Mouse (Mus musculus) common myeloid progenitor, adult 5-6 weeks (primary cell): ENCODE measurements around the gene Tpp1. TPM values are rescaled to one million over a fixed set of nuclear protein-coding genes. Genes with fewer than 3 reads are reported as not detected.

Source experiments
- ATAC-seq: replicated peaks from 2 replicates; pipeline ENCODE4 v1.8.0; 2016; ENCODE audit warnings: low read depth, mild to moderate bottlenecking, moderate TSS enrichment, inconsistent platforms; ENCODE audit not compliant: poor library complexity, severe bottlenecking
- total RNA-seq: library from RNA; stranded (forward); fragments of 200-1000, 187-1606 nt; gene quantifications from 2 replicates; pipeline ENCODE4 v1.2.3, GENCODE M21; 2017

Gene Tpp1
- total RNA-seq, 1 experiment from 2014 or later = 25.7 TPM

DNA sequence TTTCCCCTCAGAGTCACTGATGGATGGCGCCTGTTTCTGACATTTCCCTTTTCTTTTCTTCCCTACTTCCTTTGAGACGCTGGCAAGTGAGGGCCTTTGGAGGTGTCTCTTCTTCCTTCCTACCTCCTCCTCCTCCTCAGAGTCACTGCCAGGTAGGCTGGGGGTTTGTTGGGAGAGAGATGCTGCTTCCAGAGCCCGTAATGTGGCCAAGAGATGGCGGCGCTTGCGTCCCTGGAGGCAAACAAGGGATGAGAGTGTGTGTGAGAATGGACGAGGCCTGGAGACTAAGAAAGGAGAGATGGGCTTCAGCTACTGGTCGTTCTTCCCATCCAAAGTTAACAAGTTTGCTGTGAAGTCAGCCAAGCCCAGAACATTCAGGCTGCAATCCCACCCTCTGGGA lies 17.2 kb downstream of the Tpp1 start:
- no peak for ATAC-seq

DNA sequence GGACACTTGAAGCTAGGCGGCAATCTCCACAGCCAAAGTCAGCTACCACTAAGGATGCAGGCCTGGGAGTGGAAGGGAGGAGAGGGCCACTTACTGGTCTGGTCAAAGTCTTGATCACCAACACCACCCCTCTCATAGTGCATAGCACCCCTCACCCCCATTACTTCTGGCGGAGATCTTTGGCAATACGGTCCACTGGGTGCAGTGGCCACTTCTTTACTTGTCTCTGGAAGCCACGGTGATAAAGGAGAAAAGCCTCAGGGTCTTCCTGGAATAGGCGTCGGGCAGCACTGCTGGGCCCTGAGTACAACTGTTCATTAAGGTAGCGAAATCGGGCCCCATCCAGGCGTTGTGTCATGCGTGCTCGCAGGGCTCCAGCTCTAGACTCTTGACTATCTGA lies 18.2 kb downstream of the Tpp1 start:
- no peak for ATAC-seq

DNA sequence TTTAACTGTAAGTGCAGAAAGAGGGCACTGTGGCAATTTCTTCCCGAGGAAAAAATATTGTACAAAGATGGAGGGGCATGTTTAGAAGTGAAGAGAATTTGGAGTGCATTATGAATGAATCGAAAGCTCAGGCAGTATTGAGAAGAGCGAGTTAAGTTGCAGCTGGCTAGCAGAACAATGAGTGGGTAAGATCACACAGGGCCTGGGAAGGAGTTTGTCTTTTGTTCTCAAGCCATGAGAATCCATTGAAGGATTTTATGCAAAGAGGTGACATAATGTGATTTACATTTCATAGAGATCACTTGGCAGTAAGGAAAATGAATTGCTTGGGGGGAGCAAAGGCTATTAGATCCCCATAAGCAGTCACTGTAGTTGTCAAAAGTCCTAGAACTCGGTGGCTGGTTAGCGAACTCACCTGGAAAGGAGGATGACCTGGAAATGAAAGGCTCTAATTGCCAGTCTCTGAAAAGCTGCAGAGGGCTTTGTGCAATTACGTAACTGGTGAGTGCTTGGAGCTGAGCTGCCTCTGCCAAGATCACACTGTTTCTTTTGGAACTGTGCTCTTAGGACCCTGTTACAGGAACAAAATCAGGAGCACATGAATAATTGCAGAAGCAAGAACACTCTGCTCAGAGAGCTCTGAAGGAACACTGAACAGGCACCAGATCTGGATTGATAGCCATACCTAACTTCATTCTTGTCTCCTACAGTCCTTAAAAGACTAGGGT lies 23.2 kb downstream of the Tpp1 start:
- no peak for ATAC-seq

DNA sequence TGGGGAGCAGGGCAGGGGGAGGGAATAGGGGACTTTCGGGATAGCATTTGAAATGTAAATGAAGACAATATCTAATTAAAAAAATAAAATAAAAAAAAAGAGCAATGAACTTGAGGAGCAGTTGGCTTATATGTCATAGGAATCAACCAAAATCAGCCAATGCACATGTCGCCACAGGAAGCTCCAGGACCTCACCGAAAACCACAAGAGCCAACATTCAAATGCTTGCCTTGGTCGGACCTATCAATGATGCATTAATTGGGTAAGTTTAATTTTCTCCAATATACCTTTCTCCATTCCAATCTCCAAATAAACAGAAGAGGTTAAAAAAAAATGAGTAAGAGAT lies 25.1 kb downstream of the Tpp1 start:
- ATAC-seq = no peak

DNA sequence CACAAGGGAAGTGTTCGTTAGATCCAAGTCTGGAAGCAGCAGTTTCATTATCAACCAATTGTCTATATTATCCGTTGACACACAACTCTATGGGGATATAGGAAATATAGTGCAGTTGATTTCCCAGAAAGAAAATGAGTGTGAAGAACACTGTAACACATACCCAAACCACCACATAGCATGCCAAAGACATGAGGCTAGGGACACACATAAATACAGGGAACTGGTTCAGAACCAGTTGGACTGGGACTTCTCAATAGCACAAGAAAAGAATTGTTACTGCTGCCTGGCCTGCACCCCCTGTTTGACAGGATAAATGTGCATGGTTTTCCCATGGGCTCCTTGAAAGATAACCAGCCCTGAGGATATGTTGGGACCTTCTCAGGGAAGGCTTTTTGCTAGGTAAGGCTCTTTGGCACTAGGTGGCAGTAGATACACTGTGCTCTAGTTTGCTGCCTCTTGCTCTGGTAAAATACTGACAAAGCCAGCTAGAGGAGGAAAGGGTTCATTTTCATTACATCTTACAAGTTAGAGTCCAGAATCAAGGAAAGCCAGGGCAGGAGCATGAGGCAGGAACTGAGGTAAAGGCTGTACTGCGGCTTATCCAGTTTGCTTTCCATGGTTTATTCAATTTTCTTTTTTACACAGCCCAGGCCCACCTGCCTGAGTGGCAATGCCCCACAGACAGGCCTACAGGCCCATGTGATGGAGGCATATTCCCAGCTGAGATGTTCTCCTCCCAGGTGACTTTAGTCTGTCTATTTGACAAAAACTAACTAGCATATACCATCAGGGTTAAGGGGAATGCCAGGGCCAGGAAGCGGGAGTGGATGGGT lies 25.7 kb downstream of the Tpp1 start:
- ATAC-seq = peak; percentile 87

DNA sequence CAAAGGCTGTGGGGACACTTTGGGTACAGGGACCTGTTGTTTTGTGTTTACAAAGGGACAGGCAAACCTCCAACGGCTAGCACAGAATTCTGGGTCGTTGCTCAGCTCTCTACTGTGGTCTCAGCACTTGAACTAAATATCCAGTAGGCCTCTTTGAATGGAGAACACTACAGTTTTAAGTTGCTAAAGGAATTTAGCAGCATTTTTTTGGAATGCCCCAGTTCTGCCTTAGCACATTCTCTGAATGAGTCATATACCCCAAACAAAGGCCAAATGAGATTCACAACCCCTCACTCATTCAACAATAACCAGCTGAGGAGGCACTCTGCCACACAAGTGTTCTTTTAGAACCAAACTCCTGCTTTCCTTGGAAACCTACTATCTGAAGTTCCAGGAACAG lies 30.1 kb downstream of the Tpp1 start:
- no peak for ATAC-seq

DNA sequence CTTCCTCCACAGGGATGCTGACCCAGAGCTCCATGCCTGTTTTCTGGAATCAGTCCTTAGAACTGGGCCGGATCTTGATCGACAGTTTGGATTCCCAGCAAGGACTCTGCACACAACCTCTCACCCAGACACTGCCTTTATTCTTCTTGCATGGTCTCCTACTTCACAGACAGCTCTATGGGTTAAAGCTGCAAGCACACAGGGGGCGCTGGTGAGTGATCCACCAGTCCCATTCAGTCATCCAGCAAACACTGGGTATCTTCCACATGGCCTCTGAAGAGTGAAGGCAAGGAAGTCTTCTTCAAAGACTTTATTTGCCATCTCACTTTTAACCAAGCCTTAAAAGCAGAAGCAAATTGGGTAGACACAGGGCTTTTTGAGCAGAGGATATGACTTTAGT lies 36.7 kb downstream of the Tpp1 start:
- peak; percentile 60; the same call in 1 of the 2 replicates for ATAC-seq

DNA sequence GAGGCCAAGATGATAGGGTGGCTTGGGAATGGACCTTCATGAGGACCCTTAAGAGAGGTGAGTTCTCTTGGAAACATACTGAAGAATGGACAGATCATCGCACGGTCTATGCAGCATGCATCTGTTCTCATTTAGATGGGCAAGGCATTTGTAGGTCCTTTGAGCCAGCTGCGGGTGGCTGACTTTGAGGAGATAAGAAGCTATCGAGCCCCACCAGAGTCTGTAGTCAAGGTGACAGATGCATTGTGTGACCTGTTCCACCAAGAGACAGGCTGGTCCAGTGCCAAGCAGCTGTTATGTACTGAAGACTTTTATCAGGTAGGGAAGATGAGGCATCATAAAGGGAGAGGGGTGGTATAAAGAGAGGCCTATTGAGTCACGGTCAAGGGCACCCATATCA lies 43.3 kb downstream of the Tpp1 start:
- ATAC-seq = peak; percentile 50; the same call in 1 of the 2 replicates

DNA sequence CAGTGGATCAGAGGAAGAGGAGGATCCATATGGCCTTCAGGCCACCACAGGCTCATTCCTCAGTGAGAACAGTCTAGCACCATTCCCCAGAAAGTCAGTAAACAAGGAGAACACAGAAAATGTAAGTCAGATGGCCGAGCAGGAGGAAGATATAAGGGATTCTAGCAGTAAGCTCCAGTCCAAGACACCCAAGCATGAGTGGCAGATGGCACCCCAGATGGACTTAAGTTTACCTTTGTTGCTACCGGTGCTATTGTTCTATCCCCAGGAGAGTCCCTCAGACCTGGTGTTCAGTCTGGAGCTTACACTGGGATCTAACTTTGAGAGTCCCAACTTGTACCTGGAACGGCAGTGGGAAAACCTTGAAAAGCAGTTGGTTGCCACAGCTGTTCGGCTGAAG lies 48.2 kb downstream of the Tpp1 start:
- no peak for ATAC-seq

DNA sequence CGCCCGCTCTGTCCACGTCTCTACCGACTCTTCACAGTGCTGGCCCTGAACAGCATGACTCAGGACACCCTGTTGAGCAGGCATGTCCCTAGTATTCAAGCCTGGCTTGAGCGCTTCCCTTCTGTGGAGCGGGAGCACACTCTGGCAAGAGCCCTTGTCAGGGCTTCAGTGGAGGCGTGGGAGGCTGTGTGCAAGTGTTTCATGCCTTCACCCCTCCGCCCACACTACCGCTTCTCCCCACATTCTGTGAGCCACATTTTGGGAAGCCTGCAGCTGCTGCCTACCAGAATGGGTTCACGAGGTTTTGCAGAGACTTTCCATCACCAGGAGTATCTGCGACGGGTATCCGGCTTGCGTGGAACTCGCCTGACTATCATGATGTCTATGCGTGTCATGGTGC lies 48.9 kb downstream of the Tpp1 start:
- ATAC-seq = no peak

Other genes starting within 250 kb of the Tpp1 start
- gene Smpd1, start 197.9 kb downstream of the Tpp1 start, total RNA-seq = 22.7 and 28.7 TPM in 2 replicates
- 0.64 TPM in 1 of 2 replicates, not detected in the other for gene Apbb1, start 170.6 kb downstream of the Tpp1 start, total RNA-seq
- gene Hpx, start 152.1 kb downstream of the Tpp1 start, total RNA-seq = not detected in 2 replicates
- 5.4 and 6.4 TPM in 2 replicates for gene Trim3, start 118.7 kb downstream of the Tpp1 start, total RNA-seq
- gene Timm10b, start 112.2 kb downstream of the Tpp1 start, total RNA-seq = 73.5 and 75.4 TPM in 2 replicates
- 28.3 and 30.8 TPM in 2 replicates for gene Arfip2, start 111.8 kb downstream of the Tpp1 start, total RNA-seq
- 0.15 and 9.0 TPM in 2 replicates for gene Gm45799, start 111.7 kb downstream of the Tpp1 start, total RNA-seq
- 1.5 and 3.0 TPM in 2 replicates for gene Dnhd1, start 101.4 kb downstream of the Tpp1 start, total RNA-seq
- 100 and 110 TPM in 2 replicates for gene Ilk, start 15.6 kb downstream of the Tpp1 start, total RNA-seq
- 26.5 and 32.6 TPM in 2 replicates for gene Rrp8, start 14.8 kb downstream of the Tpp1 start, total RNA-seq
- gene Taf10, start 7.9 kb downstream of the Tpp1 start, total RNA-seq = 179 and 220 TPM in 2 replicates
- gene Dchs1, start 35.4 kb upstream of the Tpp1 start, total RNA-seq = 0.18 TPM in 1 of 2 replicates, not detected in the other
- 27.6 and 53.7 TPM in 2 replicates for gene Mrpl17, start 58.9 kb upstream of the Tpp1 start, total RNA-seq
- 112 and 122 TPM in 2 replicates for gene Gm4070, start 201.7 kb upstream of the Tpp1 start, total RNA-seq